In the genomic region with DNA sequence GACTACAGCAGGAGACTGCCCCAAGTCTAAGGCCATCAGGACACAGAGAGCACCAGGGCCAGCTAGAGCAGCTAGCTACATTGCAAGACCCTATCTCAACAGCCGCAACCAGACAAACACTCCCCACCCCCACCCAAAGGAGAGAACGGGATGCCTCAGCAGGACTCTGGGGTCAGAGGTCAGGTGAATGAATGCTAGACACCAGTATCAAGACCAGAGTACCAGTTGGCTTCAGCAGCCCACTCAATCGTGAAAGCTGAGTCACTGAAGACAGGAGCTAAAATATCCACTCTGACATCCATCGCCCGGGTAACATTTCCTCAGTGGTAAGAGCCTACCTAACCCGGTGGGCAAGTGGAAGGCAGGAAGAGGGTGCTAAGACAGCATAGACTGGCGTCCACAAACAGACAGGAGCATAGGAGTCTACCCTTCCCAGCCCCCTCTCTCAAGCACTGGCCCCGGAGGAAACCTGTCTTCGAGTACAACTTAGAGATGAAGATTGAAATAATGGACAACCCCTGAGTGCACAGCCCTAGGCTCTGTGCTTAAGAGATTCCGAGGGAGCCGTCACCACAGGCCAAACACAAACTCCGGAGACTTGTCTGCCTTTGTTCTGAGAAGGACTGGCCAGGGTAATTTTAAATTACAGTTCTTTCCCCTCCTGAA, we compare ENCODE assay signal across 9 mouse cellular contexts. TPM values are rescaled to one million over a fixed set of nuclear protein-coding genes. Genes with fewer than 3 reads are reported as not detected.
DNase-seq lines count a peak whose midpoint lies in the region; ATAC-seq lines count a peak whose summit lies in the region.
"Had no signal": no experiment of that assay in that cellular context is flagged by ENCODE, and none has a peak within 500 bp of the region (broad histone marks: within the 10 kb centered on the region; RNA-seq: fewer than 3 reads in every experiment).

No protein-coding gene starts in this region.

- ATAC-seq in neural tube, embryonic 12.5 days (ENCODE audit: low FRiP score, low read depth) = no peak
- ATAC-seq in hindbrain, embryonic 12.5 days (ENCODE audit: low FRiP score) = no peak
- ATAC-seq in liver, embryonic 11.5 days (replicated peaks; ENCODE audit: low FRiP score) = no peak
- ATAC-seq: inflammation-experienced regulatory T-cells, adult 6 months had no signal

- no peaks in the 10 kb centered on the region for H3K27me3 ChIP-seq in neural tube, embryonic 12.5 days (replicated peaks)
- no peaks in the 10 kb centered on the region for H3K27me3 ChIP-seq in hindbrain, embryonic 12.5 days
- H3K27me3 ChIP-seq in liver, embryonic 11.5 days (replicated peaks; ENCODE audit: control insufficient read depth, insufficient read depth, low read length) = no peaks in the 10 kb centered on the region

- peak overlapping the region; percentile 82 for H3K4me2 ChIP-seq in neural tube, embryonic 12.5 days (replicated peaks)
- peak overlapping the region; percentile 73 for H3K4me2 ChIP-seq in hindbrain, embryonic 12.5 days (replicated peaks)
- H3K4me2 ChIP-seq in liver, embryonic 11.5 days = peak overlapping the region; percentile 90

- no peak overlapping the region for H3K4me3 ChIP-seq in neural tube, embryonic 12.5 days
- peak overlapping the region; percentile 10; the same call in 1 of the 2 replicates for H3K4me3 ChIP-seq in hindbrain, embryonic 12.5 days
- H3K4me3 ChIP-seq in liver, embryonic 11.5 days (ENCODE audit: low read depth, low read length) = peak overlapping the region; percentile 5

- no peak for DNase-seq in neural tube, embryonic 10.5 days (ENCODE audit: extremely low spot score, low spot score)
- DNase-seq in liver, embryonic 11.5 days (ENCODE audit: low spot score) = no peak
- DNase-seq in yolk sac, embryonic 10.5 days (ENCODE audit: low spot score) = peak; percentile 87
- DNase-seq in thymus, postnatal 36 days = no peak
- DNase-seq in ovary, adult 18-20 months (ENCODE audit: low spot score) = no peak
- DNase-seq: adrenal gland, postnatal 14 days had no signal

- H3K9me3 ChIP-seq in neural tube, embryonic 12.5 days = no peaks in the 10 kb centered on the region
- H3K9me3 ChIP-seq in hindbrain, embryonic 12.5 days (replicated peaks) = no peaks in the 10 kb centered on the region
- no peaks in the 10 kb centered on the region for H3K9me3 ChIP-seq in liver, embryonic 11.5 days (ENCODE audit: control insufficient read depth, low read length)

- H3K27ac ChIP-seq in neural tube, embryonic 12.5 days = no peak overlapping the region
- H3K27ac ChIP-seq in hindbrain, embryonic 12.5 days = no peak overlapping the region
- peak overlapping the region; percentile 34; the same call in 1 of the 2 replicates for H3K27ac ChIP-seq in liver, embryonic 11.5 days (ENCODE audit: low read depth, low read length)

- peaks cover 34% of the 10 kb centered on the region for H3K36me3 ChIP-seq in neural tube, embryonic 12.5 days
- peaks cover 32% of the 10 kb centered on the region for H3K36me3 ChIP-seq in hindbrain, embryonic 12.5 days
- peaks cover 32% of the 10 kb centered on the region for H3K36me3 ChIP-seq in liver, embryonic 11.5 days (ENCODE audit: control insufficient read depth, insufficient read depth, low read length)

- H3K9ac ChIP-seq in neural tube, embryonic 12.5 days = no peak overlapping the region
- peak overlapping the region; percentile 10; the same call in 1 of the 2 replicates for H3K9ac ChIP-seq in hindbrain, embryonic 12.5 days
- peak overlapping the region; percentile 37; the same call in 1 of the 2 replicates for H3K9ac ChIP-seq in liver, embryonic 11.5 days (ENCODE audit: low read depth, low read length)

- H3K4me1 ChIP-seq in neural tube, embryonic 12.5 days = peaks cover 29% of the 10 kb centered on the region
- H3K4me1 ChIP-seq in hindbrain, embryonic 12.5 days = peaks cover 38% of the 10 kb centered on the region
- H3K4me1 ChIP-seq in liver, embryonic 11.5 days (replicated peaks; ENCODE audit: control insufficient read depth, insufficient read depth, low read length) = peaks cover 34% of the 10 kb centered on the region

- WGBS in neural tube, embryonic 12.5 days = 70% methylated on average over 12 of the region's 12 CpGs
- WGBS in hindbrain, embryonic 12.5 days = 55% methylated on average over 12 of the region's 12 CpGs
- 57% methylated on average over 12 of the region's 12 CpGs for WGBS in liver, embryonic 11.5 days

RNA-seq across cellular contexts. Expression of a gene that starts 2.7 kb away (rescaled TPM):
- 16.2 and 21.6 TPM in 2 replicates for polyA plus RNA-seq in neural tube, embryonic 12.5 days (2016; fragmentation: Nextera tagmentation; extraction: Ambion mirVana)
- polyA plus RNA-seq in hindbrain, embryonic 12.5 days (2016; fragmentation: Nextera tagmentation; extraction: Ambion mirVana) = 16.5 and 18.9 TPM in 2 replicates
- polyA plus RNA-seq in liver, embryonic 11.5 days (2014; fragmentation: Nextera tagmentation; extraction: Ambion mirVana) = 10.4 and 11.2 TPM in 2 replicates
